22 mouse cellular contexts compared by ENCODE assay signal in the genomic region with DNA sequence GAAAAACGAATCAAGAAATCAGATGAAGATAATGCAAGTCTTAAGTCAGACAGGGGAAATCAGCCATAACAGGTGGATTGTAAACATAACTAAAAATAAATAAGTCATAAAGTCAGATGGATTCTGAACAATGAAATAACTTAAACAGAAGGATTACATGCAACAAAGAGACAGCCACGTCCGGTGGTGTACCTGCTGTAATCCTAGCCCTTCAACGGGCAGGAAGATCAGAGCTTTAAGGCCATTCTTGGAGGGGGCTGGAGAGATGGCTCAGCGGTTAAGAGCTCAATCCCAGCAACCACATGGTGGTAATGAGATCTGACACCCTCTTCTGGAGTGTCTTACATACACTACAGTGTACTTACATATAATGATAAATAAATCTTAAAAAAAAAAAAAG. TPM values are rescaled to one million over a fixed set of nuclear protein-coding genes. Genes with fewer than 3 reads are reported as not detected.
A peak's percentile ranks its signal among the peaks of the same experiment; 100 is the strongest.
DNase-seq lines count a peak whose midpoint lies in the region; ATAC-seq and TF ChIP-seq lines count a peak whose summit lies in the region.
"Had no signal": no experiment of that assay in that cellular context is flagged by ENCODE, and none has a peak within 500 bp of the region (broad histone marks: within the 10 kb centered on the region; RNA-seq: fewer than 3 reads in every experiment).

No protein-coding gene starts in this region.

- TF ChIP-seq CTCF in cerebellum, adult 2 months (IDR thresholded peaks at IDR 0.05; ENCODE audit: borderline replicate concordance, insufficient read depth, low read depth, low read length) = no peak

- H3K4me1 ChIP-seq in cerebellum, adult 2 months (ENCODE audit: control insufficient read depth, insufficient read depth, low read length) = 0 out of 2 replicates have a peak, but pooled peaks cover 3% of the 10 kb centered on the region
- H3K4me1 ChIP-seq in limb, embryonic 13.5 days = peaks cover 63% of the 10 kb centered on the region
- H3K4me1 ChIP-seq in limb, embryonic 10.5 days = peaks cover 54% of the 10 kb centered on the region

- H3K9ac ChIP-seq in limb, embryonic 13.5 days = no peak overlapping the region
- H3K9ac ChIP-seq: forebrain, embryonic 15.5 days; heart, embryonic 12.5 days; hindbrain, embryonic 14.5 days had no signal

- H3K9me3 ChIP-seq in limb, embryonic 13.5 days = no peaks in the 10 kb centered on the region
- H3K9me3 ChIP-seq in limb, embryonic 10.5 days (replicated peaks) = no peaks in the 10 kb centered on the region
- H3K9me3 ChIP-seq: forebrain, embryonic 15.5 days; G1E; heart, embryonic 12.5 days; hindbrain, embryonic 10.5 days had no signal

- no peak overlapping the region for H3K4me3 ChIP-seq in cerebellum, adult 2 months (replicated peaks; ENCODE audit: insufficient read depth, low read depth, low read length)
- no peak overlapping the region for H3K4me3 ChIP-seq in limb, embryonic 13.5 days
- H3K4me3 ChIP-seq in limb, embryonic 10.5 days = no peak overlapping the region
- H3K4me3 ChIP-seq in myocyte = no peak overlapping the region
- H3K4me3 ChIP-seq: forebrain, embryonic 15.5 days; heart, adult 2 months; heart, embryonic 12.5 days; hindbrain, embryonic 10.5 days had no signal

- DNase-seq in cerebellum, adult 9-11 months = peak; percentile 16
- DNase-seq in cerebellum, adult 2 months = no peak
- no peak for DNase-seq in limb, embryonic 10.5 days (ENCODE audit: low spot score)
- peak; percentile 3 for DNase-seq in testis, postnatal 14 days (ENCODE audit: low spot score)
- DNase-seq in testis, postnatal 10 days (ENCODE audit: low spot score) = no peak
- DNase-seq: adrenal gland, postnatal 10 days; B cell, adult 2 months; cerebellum, adult 11 months; cerebellum, postnatal 10 days; gastrocnemius, postnatal 10 days; heart, adult 2 months had no signal

- no peaks in the 10 kb centered on the region for H3K27me3 ChIP-seq in cerebellum, adult 2 months (ENCODE audit: control insufficient read depth, insufficient read depth, low read length)
- peaks cover 22% of the 10 kb centered on the region for H3K27me3 ChIP-seq in limb, embryonic 13.5 days
- peaks cover 26% of the 10 kb centered on the region for H3K27me3 ChIP-seq in limb, embryonic 10.5 days (ENCODE audit: low read depth, poor library complexity, severe bottlenecking)
- no peaks in the 10 kb centered on the region for H3K27me3 ChIP-seq in myocyte (ENCODE audit: control insufficient read depth, insufficient read depth, insufficient read length)

- ATAC-seq in limb, embryonic 13.5 days (ENCODE audit: low FRiP score, low read depth) = no peak
- ATAC-seq in activated CD4-positive, CD25-positive, alpha-beta regulatory T cell, adult 4 months = no peak
- ATAC-seq: CD4-positive, CD25-positive, alpha-beta regulatory T cell, adult 4 months; forebrain, embryonic 15.5 days had no signal

- peak overlapping the region; percentile 97 for H3K4me2 ChIP-seq in limb, embryonic 13.5 days (replicated peaks)
- H3K4me2 ChIP-seq in myocyte (ENCODE audit: low read depth) = peak overlapping the region; percentile 98
- H3K4me2 ChIP-seq: forebrain, embryonic 15.5 days; heart, embryonic 12.5 days; hindbrain, embryonic 14.5 days had no signal

- 83% methylated on average over 5 of the region's 5 CpGs for WGBS in cerebellum, adult 2 months
- 74% methylated on average over 5 of the region's 5 CpGs for WGBS in limb, embryonic 13.5 days
- WGBS in limb, embryonic 10.5 days = 85% methylated on average over 5 of the region's 5 CpGs

- no peak overlapping the region for H3K27ac ChIP-seq in cerebellum, adult 2 months (ENCODE audit: insufficient read depth, low read length)
- H3K27ac ChIP-seq in limb, embryonic 13.5 days = no peak overlapping the region
- no peak overlapping the region for H3K27ac ChIP-seq in limb, embryonic 10.5 days
- H3K27ac ChIP-seq: forebrain, embryonic 15.5 days; heart, adult 2 months; hindbrain, embryonic 10.5 days; hindbrain, embryonic 14.5 days had no signal

- no peak overlapping the region for H3ac ChIP-seq in myocyte (ENCODE audit: control insufficient read depth, insufficient read length)

- peaks cover 32% of the 10 kb centered on the region for H3K36me3 ChIP-seq in limb, embryonic 13.5 days
- H3K36me3 ChIP-seq in limb, embryonic 10.5 days = peaks cover 39% of the 10 kb centered on the region
- peaks cover 5% of the 10 kb centered on the region for H3K36me3 ChIP-seq in myocyte (ENCODE audit: control insufficient read depth, insufficient read depth)

- no peaks in the 10 kb centered on the region for H3K79me2 ChIP-seq in myocyte (ENCODE audit: control insufficient read depth, insufficient read depth)

- no peak for TF ChIP-seq POLR2A in cerebellum, adult 2 months (IDR thresholded peaks at IDR 0.05; ENCODE audit: borderline replicate concordance, insufficient read depth, low read length)
- no peak for TF ChIP-seq POLR2A in myocyte (IDR thresholded peaks at IDR 0.05; ENCODE audit: insufficient read length, low read depth)

TF ChIP-seq in myocyte, 11 proteins besides CTCF, POLR2A, EP300 and RAD21:
- no peak for TF ChIP-seq TCF3 (IDR thresholded peaks at IDR 0.05; ENCODE audit: insufficient read length, low read depth)
- no peak for TF ChIP-seq MYOD1 (IDR thresholded peaks at IDR 0.05; ENCODE audit: control insufficient read depth in 1 of 3, insufficient read length in 2 of 3, low read depth in 2 of 3)
- TF ChIP-seq CEBPB (IDR thresholded peaks at IDR 0.05; ENCODE audit: insufficient read depth, poor library complexity, severe bottlenecking) = no peak
- no peak for TF ChIP-seq MYOG (IDR thresholded peaks at IDR 0.05; ENCODE audit: control insufficient read depth in 1 of 3, insufficient read depth in 1 of 3, insufficient read length in 2 of 3, low read depth in 2 of 3)
- TF ChIP-seq USF1 (IDR thresholded peaks at IDR 0.05; ENCODE audit: low read depth) = no peak
- TF ChIP-seq MAX (IDR thresholded peaks at IDR 0.05; ENCODE audit: low read depth) = no peak
- no peak for TF ChIP-seq TCF12 (IDR thresholded peaks at IDR 0.05; ENCODE audit: insufficient read depth, poor library complexity, severe bottlenecking)
- no peak for TF ChIP-seq E2F4 (IDR thresholded peaks at IDR 0.05; ENCODE audit: insufficient read depth)
- no peak for TF ChIP-seq SRF (IDR thresholded peaks at IDR 0.05; ENCODE audit: control insufficient read depth, insufficient read length, low read depth)
- no peak for TF ChIP-seq POLR2AphosphoS2 (IDR thresholded peaks at IDR 0.05; ENCODE audit: insufficient read length, low read depth)
- no peak for TF ChIP-seq REST (IDR thresholded peaks at IDR 0.05; ENCODE audit: insufficient read depth, insufficient read length)

RNA-seq across cellular contexts. Expression of gene Abhd15, which starts 3.6 kb away (rescaled TPM):
- polyA plus RNA-seq in cerebellum, adult 2 months (2012; rRNA removed) = 0.98 and 1.0 TPM in 2 replicates
- 1.5 and 1.6 TPM in 2 replicates for polyA plus RNA-seq in limb, embryonic 13.5 days (2015; fragmentation: Nextera tagmentation; extraction: Ambion mirVana)
- polyA plus RNA-seq in limb, embryonic 10.5 days (2016; fragmentation: Nextera tagmentation; extraction: Ambion mirVana) = 1.4 and 2.0 TPM in 2 replicates
- 1.4 TPM for polyA plus RNA-seq in myocyte (2012; fragmentation: generic; extraction: Trizol)
- 1 to 10 TPM; 2.3 to 2.6 TPM for polyA plus RNA-seq in activated CD4-positive, CD25-positive, alpha-beta regulatory T cell, adult 4 months (2017; shearing (Covaris generic))

RNA-seq across cellular contexts. Expression of gene Trp53i13, which starts 4.4 kb away (rescaled TPM):
- 11.6 and 12.8 TPM in 2 replicates for polyA plus RNA-seq in cerebellum, adult 2 months (2012; rRNA removed)
- polyA plus RNA-seq in limb, embryonic 13.5 days (2015; fragmentation: Nextera tagmentation; extraction: Ambion mirVana) = 57.6 and 57.8 TPM in 2 replicates
- polyA plus RNA-seq in limb, embryonic 10.5 days (2016; fragmentation: Nextera tagmentation; extraction: Ambion mirVana) = 33.4 and 38.7 TPM in 2 replicates
- polyA plus RNA-seq in myocyte (2012; fragmentation: generic; extraction: Trizol) = 23.7 TPM
- 10 to 100 TPM in 1 of 2 experiments, 1 to 10 TPM in 1; 9.8 to 11.2 TPM for polyA plus RNA-seq in activated CD4-positive, CD25-positive, alpha-beta regulatory T cell, adult 4 months (2017; shearing (Covaris generic))

RNA-seq across cellular contexts. Expression of gene Gm10392, which starts 7.7 kb away (rescaled TPM):
- not detected in 2 replicates for polyA plus RNA-seq in cerebellum, adult 2 months (2012; rRNA removed)
- polyA plus RNA-seq in limb, embryonic 13.5 days (2015; fragmentation: Nextera tagmentation; extraction: Ambion mirVana) = not detected in 2 replicates
- 0.14 TPM in 1 of 2 replicates, not detected in the other for polyA plus RNA-seq in limb, embryonic 10.5 days (2016; fragmentation: Nextera tagmentation; extraction: Ambion mirVana)
- polyA plus RNA-seq in myocyte (2012; fragmentation: generic; extraction: Trizol) = not detected
- polyA plus RNA-seq in activated CD4-positive, CD25-positive, alpha-beta regulatory T cell, adult 4 months (2017; shearing (Covaris generic)) = 1 to 10 TPM in 1 of 2 experiments, under 1 TPM in 1; 0.85 to 1.6 TPM
- polyA plus RNA-seq: brain, embryonic 14.5 days; embryonic facial prominence, embryonic 11.5 days; forebrain, embryonic 15.5 days; G1E; heart, embryonic 12.5 days; hindbrain, embryonic 14.5 days had no signal

RNA-seq across cellular contexts. Expression of gene Git1, which starts 18.0 kb away (rescaled TPM):
- 106 and 110 TPM in 2 replicates for polyA plus RNA-seq in cerebellum, adult 2 months (2012; rRNA removed)
- 9.8 and 10.9 TPM in 2 replicates for polyA plus RNA-seq in limb, embryonic 13.5 days (2015; fragmentation: Nextera tagmentation; extraction: Ambion mirVana)
- 13.6 and 14.8 TPM in 2 replicates for polyA plus RNA-seq in limb, embryonic 10.5 days (2016; fragmentation: Nextera tagmentation; extraction: Ambion mirVana)
- 53.9 TPM for polyA plus RNA-seq in myocyte (2012; fragmentation: generic; extraction: Trizol)
- polyA plus RNA-seq in activated CD4-positive, CD25-positive, alpha-beta regulatory T cell, adult 4 months (2017; shearing (Covaris generic)) = 1 to 10 TPM; 8.6 to 9.2 TPM

RNA-seq across cellular contexts. Expression of gene Ankrd13b, which starts 21.9 kb away (rescaled TPM):
- 106 and 114 TPM in 2 replicates for polyA plus RNA-seq in cerebellum, adult 2 months (2012; rRNA removed)
- polyA plus RNA-seq in limb, embryonic 13.5 days (2015; fragmentation: Nextera tagmentation; extraction: Ambion mirVana) = 10.0 and 10.4 TPM in 2 replicates
- polyA plus RNA-seq in limb, embryonic 10.5 days (2016; fragmentation: Nextera tagmentation; extraction: Ambion mirVana) = 12.5 and 13.4 TPM in 2 replicates
- 46.0 TPM for polyA plus RNA-seq in myocyte (2012; fragmentation: generic; extraction: Trizol)
- polyA plus RNA-seq in activated CD4-positive, CD25-positive, alpha-beta regulatory T cell, adult 4 months (2017; shearing (Covaris generic)) = 1 to 10 TPM in 1 of 2 experiments, under 1 TPM in 1; 0.93 to 1.2 TPM

Comparison
In these comparisons a context has a peak if more than half of its experiments do, and no peak if none do; other contexts are left out.
1. DNase-seq: peak in cerebellum, adult 9-11 months (single experiment) and testis, postnatal 14 days (single experiment); none in cerebellum, adult 2 months (0 of 2), limb, embryonic 10.5 days (single experiment) and testis, postnatal 10 days (single experiment).